Mouse (Mus musculus): ENCODE data around the gene Rnf135. TPM values are rescaled to one million over a fixed set of nuclear protein-coding genes. Genes with fewer than 3 reads are reported as not detected.
A peak's percentile ranks its signal among the peaks of the same experiment; 100 is the strongest.
"Not testable (repeated sequence)": the region's sequence is repeated elsewhere in the genome, so short reads cannot be mapped to it uniquely, and the experiment has no call there.

Rnf135 gene
- polyA plus RNA-seq, 1 experiment from 2014 or later, result 2.9 TPM

GRCm38 (mm10) chr11:80168611-80169249, 14.9 kb upstream of the Rnf135 start:
- WGBS, result 86% methylated on average over 4 of the region's 4 CpGs
- H3K9ac ChIP-seq, result no peak overlapping the region
- H3K27me3 ChIP-seq, result no peaks in the 10 kb centered on the region
- H3K27ac ChIP-seq, result no peak overlapping the region
- H3K36me3 ChIP-seq (replicated peaks), result no peaks in the 10 kb centered on the region
- no peaks in the 10 kb centered on the region for H3K9me3 ChIP-seq
- H3K4me2 ChIP-seq, result no peak overlapping the region
- no peaks in the 10 kb centered on the region for H3K4me1 ChIP-seq
- no peak for ATAC-seq (ENCODE audit: low FRiP score)
- H3K4me3 ChIP-seq (replicated peaks), result no peak overlapping the region

- Histone ChIP-seq H3K9ac (no peak overlapping the region), H3K9me3 (no peaks in the 10 kb centered on the region), H3K36me3 (replicated peaks) (no peaks in the 10 kb centered on the region), H3K27ac (no peak overlapping the region), H3K4me2 (no peak overlapping the region), H3K4me1 (no peaks in the 10 kb centered on the region), H3K4me3 (replicated peaks) (no peak overlapping the region), H3K27me3 (no peaks in the 10 kb centered on the region)
- ATAC-seq (ENCODE audit: low FRiP score), result no peak
- 92% methylated on average over 3 of the region's 3 CpGs for WGBS
These were observed 14.0 kb upstream of the Rnf135 start for GRCm38 (mm10) chr11:80169629-80170028.

GRCm38 (mm10) chr11:80170351-80170750, 13.3 kb upstream of the Rnf135 start:
- H3K4me3 ChIP-seq (replicated peaks), result no peak overlapping the region
- no peak overlapping the region for H3K27ac ChIP-seq
- H3K4me2 ChIP-seq, result no peak overlapping the region
- 77% methylated on average over 5 of the region's 5 CpGs for WGBS
- no peaks in the 10 kb centered on the region for H3K36me3 ChIP-seq (replicated peaks)
- no peak overlapping the region for H3K9ac ChIP-seq
- H3K4me1 ChIP-seq, result no peaks in the 10 kb centered on the region
- no peaks in the 10 kb centered on the region for H3K9me3 ChIP-seq
- ATAC-seq (ENCODE audit: low FRiP score), result no peak
- H3K27me3 ChIP-seq, result no peaks in the 10 kb centered on the region

DNA sequence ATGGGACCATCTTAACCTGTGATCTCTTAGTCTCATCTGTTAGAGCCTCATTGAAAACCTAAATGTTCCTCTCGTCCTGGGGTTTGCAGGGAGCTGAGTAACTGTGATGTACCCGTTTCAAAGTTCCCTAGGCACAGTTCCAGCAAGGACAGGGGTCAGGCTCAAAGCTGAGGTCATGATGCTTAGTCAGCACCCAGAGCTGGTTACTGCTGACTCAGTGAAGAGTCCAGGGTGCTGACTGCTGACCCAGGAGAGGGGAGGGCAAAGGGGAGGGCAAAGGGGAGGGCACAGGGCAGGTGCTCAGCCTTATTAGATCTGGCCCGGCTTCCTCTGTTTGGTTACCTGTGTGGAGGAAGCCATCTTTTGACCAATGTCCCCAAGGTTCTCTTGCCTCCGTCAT, 11.8 kb upstream of the Rnf135 start:
- no peak overlapping the region for H3K4me2 ChIP-seq
- no peak overlapping the region for H3K4me3 ChIP-seq (replicated peaks)
- no peaks in the 10 kb centered on the region for H3K36me3 ChIP-seq (replicated peaks)
- no peaks in the 10 kb centered on the region for H3K27me3 ChIP-seq
- H3K9ac ChIP-seq, result no peak overlapping the region
- no peak for ATAC-seq (ENCODE audit: low FRiP score)
- no peaks in the 10 kb centered on the region for H3K9me3 ChIP-seq
- H3K4me1 ChIP-seq, result no peaks in the 10 kb centered on the region
- 81% methylated on average over 4 of the region's 4 CpGs for WGBS
- H3K27ac ChIP-seq, result no peak overlapping the region

DNA sequence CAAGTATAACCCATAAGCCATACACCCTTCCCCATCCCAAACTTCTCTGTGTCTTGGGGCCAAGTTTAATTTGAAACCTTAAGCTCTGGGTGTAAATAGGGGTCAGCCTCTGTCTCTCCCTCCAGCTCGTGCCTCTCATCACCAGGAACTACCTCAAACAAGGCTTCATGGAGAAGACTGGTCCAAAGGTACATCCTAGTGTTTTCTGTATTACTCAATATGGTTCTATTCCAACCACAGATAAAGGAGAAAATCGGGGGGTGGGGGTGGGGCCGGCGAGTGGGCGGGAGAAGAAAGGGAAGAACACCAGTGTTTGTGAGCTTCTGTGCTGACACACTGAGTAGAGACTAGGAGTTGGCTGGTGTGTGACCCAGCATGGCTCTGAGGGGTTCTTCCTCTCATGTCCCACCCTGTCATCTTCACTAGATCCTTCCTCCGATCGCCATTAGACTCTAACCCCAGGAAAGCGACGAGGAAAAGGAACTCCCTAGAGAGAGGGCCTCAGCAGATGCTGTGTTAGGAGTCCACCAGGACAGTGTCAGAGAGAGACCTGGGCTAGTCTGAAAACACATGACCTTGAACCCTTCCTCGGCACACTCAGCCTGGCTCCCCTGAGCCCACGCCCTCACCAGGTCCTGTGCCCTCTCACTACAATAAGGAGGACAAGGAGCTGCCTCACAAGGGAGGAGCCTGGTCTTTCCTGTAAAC, 9.5 kb upstream of the Rnf135 start:
- 83% methylated on average over 11 of the region's 11 CpGs for WGBS

DNA sequence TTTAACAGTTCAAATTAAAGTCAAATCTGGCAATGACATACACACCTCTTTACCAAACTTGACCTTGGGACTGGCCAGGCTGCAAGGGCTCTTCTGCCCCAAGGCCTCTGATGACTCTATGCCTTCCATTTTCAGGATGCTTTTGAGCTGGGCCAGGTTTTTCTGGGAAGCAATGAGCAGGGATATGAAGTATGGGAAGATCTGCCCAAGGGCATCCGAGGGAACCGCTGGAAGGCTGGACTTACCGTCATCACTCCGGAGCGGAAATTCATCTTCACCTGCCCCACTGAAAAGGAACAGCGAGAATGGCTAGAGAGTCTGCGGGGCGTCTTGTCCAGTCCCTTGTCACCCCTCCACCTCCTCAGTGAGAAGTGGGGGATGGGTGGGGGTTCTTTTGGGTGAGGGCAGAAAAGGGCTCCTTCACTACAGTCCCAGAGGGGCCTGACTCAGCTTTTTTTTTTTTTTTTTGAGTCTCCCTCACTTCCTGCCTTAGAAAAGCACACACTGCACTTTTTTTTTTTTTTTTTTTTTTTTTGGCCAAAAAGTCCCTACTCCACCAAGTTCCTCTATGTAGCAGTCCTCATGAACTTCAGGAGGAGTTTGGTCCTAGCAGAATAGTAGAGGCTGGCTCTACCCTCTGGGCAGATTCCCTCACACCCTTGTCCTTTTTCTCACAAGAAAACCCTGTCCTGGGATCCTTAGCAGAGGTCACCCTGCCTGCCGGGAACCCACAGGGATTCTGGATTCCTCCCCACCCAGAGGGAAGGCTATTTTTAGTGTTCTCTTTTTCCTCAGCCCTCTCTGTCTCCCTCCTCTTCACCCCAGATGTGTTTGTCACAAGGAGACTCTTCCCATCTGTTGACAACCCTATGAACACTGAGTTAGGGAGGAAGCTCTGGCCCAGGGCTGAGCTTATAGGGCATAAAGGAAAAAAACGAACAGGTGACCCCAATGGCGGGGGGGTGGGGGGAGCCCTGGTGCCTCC, 6.4 kb upstream of the Rnf135 start:
- Histone ChIP-seq H3K4me1 (no peaks in the 10 kb centered on the region), H3K4me2 (no peak overlapping the region), H3K9ac (no peak overlapping the region), H3K27me3 (no peaks in the 10 kb centered on the region), H3K4me3 (replicated peaks) (no peak overlapping the region), H3K27ac (no peak overlapping the region), H3K9me3 (no peaks in the 10 kb centered on the region), H3K36me3 (replicated peaks) (no peaks in the 10 kb centered on the region)
- WGBS, result 77% methylated on average over 11 of the region's 11 CpGs
- ATAC-seq (ENCODE audit: low FRiP score), result no peak

More for the DNA sequence above, 9.5 kb upstream of the Rnf135 start:
- H3K27me3 ChIP-seq, result no peaks in the 10 kb centered on the region
- H3K4me3 ChIP-seq (replicated peaks), result no peak overlapping the region
- no peaks in the 10 kb centered on the region for H3K36me3 ChIP-seq (replicated peaks)
- no peak overlapping the region for H3K4me2 ChIP-seq
- H3K9ac ChIP-seq, result no peak overlapping the region
- H3K27ac ChIP-seq, result no peak overlapping the region
- no peak for ATAC-seq (ENCODE audit: low FRiP score)
- H3K9me3 ChIP-seq, result no peaks in the 10 kb centered on the region
- H3K4me1 ChIP-seq, result no peaks in the 10 kb centered on the region

DNA sequence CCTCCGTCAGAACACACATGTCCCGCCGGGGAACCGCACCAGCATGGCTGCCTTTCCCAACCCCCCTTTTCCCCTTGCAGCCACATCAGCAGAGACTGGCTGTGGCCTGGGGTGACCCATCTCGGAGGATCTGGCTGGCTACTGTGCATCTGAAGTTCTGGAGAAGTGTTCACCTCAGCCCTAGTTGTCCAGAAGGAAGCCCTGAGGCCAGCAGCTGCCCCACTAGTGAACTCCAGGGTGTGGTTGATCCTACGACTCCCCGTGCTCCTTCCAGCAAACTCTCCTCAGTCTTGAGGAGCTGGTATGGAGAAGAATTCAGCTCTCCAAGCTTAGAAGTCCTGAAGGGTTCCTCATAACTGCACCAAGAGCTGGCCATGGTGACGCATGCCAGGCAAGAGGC, 5.3 kb upstream of the Rnf135 start:
- Histone ChIP-seq H3K27ac (no peak overlapping the region), H3K4me2 (no peak overlapping the region), H3K4me3 (replicated peaks) (no peak overlapping the region), H3K27me3 (no peaks in the 10 kb centered on the region), H3K36me3 (replicated peaks) (no peaks in the 10 kb centered on the region), H3K4me1 (no peaks in the 10 kb centered on the region), H3K9ac (no peak overlapping the region), H3K9me3 (no peaks in the 10 kb centered on the region)
- ATAC-seq (ENCODE audit: low FRiP score), result no peak
- 87% methylated on average over 8 of the region's 8 CpGs for WGBS

- H3K9ac ChIP-seq, result no peak overlapping the region
- H3K4me2 ChIP-seq, result no peak overlapping the region
- 75% methylated on average over 5 of the region's 5 CpGs for WGBS
- H3K4me1 ChIP-seq, result peaks cover 7% of the 10 kb centered on the region
- no peaks in the 10 kb centered on the region for H3K27me3 ChIP-seq
- no peaks in the 10 kb centered on the region for H3K36me3 ChIP-seq (replicated peaks)
- H3K9me3 ChIP-seq, result no peaks in the 10 kb centered on the region
- no peak overlapping the region for H3K27ac ChIP-seq
- no peak for ATAC-seq (ENCODE audit: low FRiP score)
- H3K4me3 ChIP-seq (replicated peaks), result no peak overlapping the region
These were observed 2.5 kb upstream of the Rnf135 start for GRCm38 (mm10) chr11:80181021-80181749.

DNA sequence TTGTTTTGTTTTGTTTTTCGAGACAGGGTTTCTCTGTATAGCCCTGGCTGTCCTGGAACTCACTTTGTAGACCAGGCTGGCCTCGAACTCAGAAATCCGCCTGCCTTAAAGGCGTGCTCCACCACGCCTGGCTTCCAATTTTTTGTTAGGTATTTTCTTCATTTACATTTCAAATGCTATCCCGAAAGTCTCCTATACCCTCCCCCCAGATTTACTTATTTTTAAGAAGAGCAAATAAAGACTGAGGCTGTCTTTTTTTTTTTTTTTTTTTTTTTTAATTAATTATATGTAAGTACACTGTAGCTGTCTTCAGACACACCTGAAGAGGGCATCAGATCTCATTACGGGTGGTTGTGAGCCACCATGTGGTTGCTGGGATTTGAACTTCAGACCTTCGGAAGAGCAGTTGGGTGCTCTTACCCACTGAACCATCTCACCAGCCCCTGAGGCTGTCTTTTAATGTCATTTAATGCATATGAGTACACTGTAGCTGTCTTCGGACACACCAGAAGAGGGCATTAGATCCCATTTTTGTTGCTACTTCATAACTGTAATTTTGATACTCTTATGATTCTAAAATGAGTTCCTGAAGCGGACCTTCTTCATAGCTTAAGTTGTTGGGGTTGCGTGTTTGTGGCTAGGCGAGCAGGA, 472 bp upstream of the Rnf135 start:
- H3K36me3 ChIP-seq (replicated peaks); H3K27ac ChIP-seq; H3K4me1 ChIP-seq; ATAC-seq (ENCODE audit: low FRiP score); H3K27me3 ChIP-seq; H3K9me3 ChIP-seq: not testable (repeated sequence)
- H3K9ac ChIP-seq, result peak overlapping the region; percentile 59
- H3K4me2 ChIP-seq, result peak overlapping the region; percentile 74
- H3K4me3 ChIP-seq (replicated peaks), result peak overlapping the region; percentile 55
- WGBS, result 42% methylated on average over 12 of the region's 12 CpGs

DNA sequence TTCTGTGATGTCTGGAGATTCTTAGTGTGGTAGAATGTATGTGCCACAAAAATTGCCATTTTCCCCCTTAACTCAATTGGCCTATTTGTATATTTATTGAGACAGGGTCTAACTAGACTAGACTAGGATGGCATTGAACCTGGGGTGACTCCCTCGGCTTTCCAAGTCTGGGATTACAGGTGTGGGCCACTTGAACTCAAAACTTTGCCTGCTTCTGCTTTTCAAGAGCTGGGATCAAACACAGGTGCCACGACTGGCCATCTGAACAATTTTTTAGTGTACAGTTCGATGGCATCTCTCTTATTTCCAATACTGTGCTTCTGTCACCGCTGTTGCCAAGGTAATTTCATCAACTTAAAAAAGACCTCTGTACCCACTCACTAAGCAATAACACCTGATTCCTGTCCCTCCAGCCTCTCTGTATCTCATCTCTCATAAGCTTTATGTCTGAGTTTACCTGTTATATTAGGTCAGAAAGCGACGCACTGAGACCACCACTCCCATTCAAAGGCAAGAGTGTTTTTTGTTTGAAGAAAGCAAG, 950 bp downstream of the Rnf135 start:
- H3K4me2 ChIP-seq, result peak overlapping the region; percentile 74
- 89% methylated on average over 6 of the region's 6 CpGs for WGBS

DNA sequence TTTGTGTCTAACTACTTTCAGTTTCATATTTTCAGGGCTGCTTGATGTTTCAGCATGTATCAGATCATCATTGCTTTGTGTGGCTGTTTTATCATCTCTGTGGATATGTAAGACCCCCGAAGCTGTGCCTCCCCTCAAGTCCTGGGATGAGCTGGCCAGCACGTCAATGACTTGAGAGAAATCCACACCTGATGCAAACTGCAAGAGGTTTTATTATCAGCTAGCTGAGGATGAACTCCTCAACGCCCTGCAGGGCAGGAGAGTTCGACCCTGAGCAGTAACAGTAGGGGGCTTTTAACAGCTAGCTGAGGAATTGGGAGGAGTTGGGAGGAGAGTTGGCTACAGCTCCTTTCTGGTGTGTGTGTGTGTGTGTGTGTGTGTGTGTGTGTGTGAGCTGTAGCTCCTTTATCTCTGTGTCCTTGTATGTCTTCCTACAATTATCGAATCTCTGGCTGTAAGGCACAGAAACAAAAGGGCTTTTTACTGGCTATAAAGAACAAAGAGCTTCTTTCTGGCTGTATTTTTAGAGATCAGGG, 1.9 kb downstream of the Rnf135 start:
- H3K36me3 ChIP-seq (replicated peaks); H3K9me3 ChIP-seq; H3K9ac ChIP-seq; ATAC-seq (ENCODE audit: low FRiP score); H3K4me2 ChIP-seq; H3K27me3 ChIP-seq; H3K4me3 ChIP-seq (replicated peaks); H3K27ac ChIP-seq; H3K4me1 ChIP-seq: not testable (repeated sequence)
- 58% methylated on average over 5 of the region's 5 CpGs for WGBS

More for the DNA sequence above, 950 bp downstream of the Rnf135 start:
- no peak overlapping the region for H3K27ac ChIP-seq
- H3K4me1 ChIP-seq, result peaks cover 7% of the 10 kb centered on the region
- H3K27me3 ChIP-seq, result no peaks in the 10 kb centered on the region
- no peaks in the 10 kb centered on the region for H3K9me3 ChIP-seq
- no peak for ATAC-seq (ENCODE audit: low FRiP score)
- peak overlapping the region; percentile 55; the same call in 1 of the 2 replicates for H3K4me3 ChIP-seq (replicated peaks)
- no peaks in the 10 kb centered on the region for H3K36me3 ChIP-seq (replicated peaks)
- no peak overlapping the region for H3K9ac ChIP-seq

Measured in forebrain, embryonic 12.5 days (tissue).